Mouse (Mus musculus): ENCODE results near the gene Ttc32. TPM values are rescaled to one million over a fixed set of nuclear protein-coding genes. Genes with fewer than 3 reads are reported as not detected.

The Ttc32 gene
- total RNA-seq (2014; fragmentation: Nextera tagmentation) (not detected in 2 replicates), total RNA-seq (2017) (0.05 and 0.12 TPM in 2 replicates), polyA plus RNA-seq (2012) (not detected in 2 replicates)

DNA sequence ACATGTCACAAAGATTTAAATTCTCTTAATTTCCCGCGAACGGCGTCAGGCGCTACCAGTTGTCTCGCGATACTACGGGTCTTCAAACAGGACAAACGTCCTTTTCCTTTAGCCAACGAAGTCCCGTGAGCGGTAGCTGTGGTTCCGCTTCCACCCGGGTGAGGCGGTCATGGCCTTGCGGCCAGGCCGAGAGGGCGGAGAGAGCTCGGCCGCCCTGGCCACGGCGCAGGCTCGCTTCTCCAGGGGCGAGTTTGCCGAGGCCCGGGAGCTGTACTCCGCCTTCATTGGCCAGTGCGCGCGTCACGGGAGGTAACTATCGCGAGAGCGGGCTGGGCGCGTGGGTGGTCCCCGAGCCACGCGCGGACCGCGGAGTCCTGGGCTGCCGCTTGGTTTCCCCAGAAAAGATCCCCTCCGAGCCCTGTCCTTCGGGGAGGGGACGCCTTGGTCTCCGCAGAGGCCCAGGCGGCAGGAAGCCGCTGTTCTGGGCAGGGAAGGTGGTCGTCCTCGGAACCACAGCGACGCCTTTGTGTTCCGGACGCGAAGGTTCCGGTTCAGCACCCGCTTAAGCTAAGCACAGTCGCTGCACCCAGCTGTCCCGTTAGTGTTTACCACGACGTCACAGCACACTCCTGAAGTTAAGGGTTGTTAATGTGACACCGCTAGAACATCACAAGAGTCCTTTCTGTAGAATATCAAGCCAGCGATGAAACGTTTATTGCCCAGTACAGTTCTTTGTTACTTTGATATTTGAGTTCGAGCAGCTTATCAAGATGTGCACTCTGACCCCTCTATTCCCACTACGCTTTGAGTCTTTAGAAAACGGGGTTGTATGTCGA lies at the start of gene Ttc32:
Gene Ttc32, plus strand, starts transcription at position 110 of the 836 bp plus-strand sequence.
- no peak within 1 kb of the TSS for H3K4me3 ChIP-seq (ENCODE audit: low read depth, low read length)
- no peak for TF ChIP-seq POLR2AphosphoS5 (IDR thresholded peaks at IDR 0.05; ENCODE audit: insufficient replicate concordance, low read depth, low read length)
- TF ChIP-seq GATA2 (IDR thresholded peaks at IDR 0.05; ENCODE audit: borderline replicate concordance, low read depth, low read length): no peak
- no peak for TF ChIP-seq CTCF (IDR thresholded peaks at IDR 0.05; ENCODE audit: low read depth, low read length)
- no peak for TF ChIP-seq TAL1 (conservative IDR thresholded peaks at IDR 0.05; ENCODE audit: low read depth, low read length)
- TF ChIP-seq GATA1 (IDR thresholded peaks at IDR 0.05; ENCODE audit: borderline replicate concordance, low read length): no peak
- ATAC-seq (ENCODE audit: extremely low read depth, insufficient number of reproducible peaks, low FRiP score, poor library complexity, severe bottlenecking): no peak
- no peaks in the 10 kb centered on the region for H3K36me3 ChIP-seq (replicated peaks)
- no peaks in the 10 kb centered on the region for H3K9me3 ChIP-seq (replicated peaks)
- no peak for DNase-seq (ENCODE audit: low spot score)
- no peaks in the 10 kb centered on the region for H3K4me1 ChIP-seq (ENCODE audit: insufficient read depth, low read depth, low read length)
- H3K27me3 ChIP-seq (ENCODE audit: insufficient read depth, low read length): peaks cover 5% of the 10 kb centered on the region; the same call in 1 of the 2 replicates

- Histone ChIP-seq H3K36me3 (replicated peaks) (no peaks in the 10 kb centered on the region), H3K4me3 (ENCODE audit: low read depth, low read length) (no peak overlapping the region), H3K27me3 (ENCODE audit: insufficient read depth, low read length) (peaks cover 5% of the 10 kb centered on the region; the same call in 1 of the 2 replicates), H3K4me1 (ENCODE audit: insufficient read depth, low read depth, low read length) (no peaks in the 10 kb centered on the region), H3K9me3 (replicated peaks) (no peaks in the 10 kb centered on the region)
- DNase-seq (ENCODE audit: low spot score) (no peak), ATAC-seq (ENCODE audit: extremely low read depth, insufficient number of reproducible peaks, low FRiP score, poor library complexity, severe bottlenecking) (no peak)
- TF ChIP-seq GATA1 (IDR thresholded peaks at IDR 0.05; ENCODE audit: borderline replicate concordance, low read length) (no peak), POLR2AphosphoS5 (IDR thresholded peaks at IDR 0.05; ENCODE audit: insufficient replicate concordance, low read depth, low read length) (no peak), GATA2 (IDR thresholded peaks at IDR 0.05; ENCODE audit: borderline replicate concordance, low read depth, low read length) (no peak), TAL1 (conservative IDR thresholded peaks at IDR 0.05; ENCODE audit: low read depth, low read length) (no peak), CTCF (IDR thresholded peaks at IDR 0.05; ENCODE audit: low read depth, low read length) (no peak)
Measured at GRCm38 (mm10) chr12:8993231-8993630, 36.6 kb upstream of the Ttc32 start.

GRCm38 (mm10) chr12:8998318-8998717 lies 31.5 kb upstream of the Ttc32 start:
- no peak for TF ChIP-seq GATA1 (IDR thresholded peaks at IDR 0.05; ENCODE audit: borderline replicate concordance, low read length)
- TF ChIP-seq GATA2 (IDR thresholded peaks at IDR 0.05; ENCODE audit: borderline replicate concordance, low read depth, low read length): no peak
- TF ChIP-seq CTCF (IDR thresholded peaks at IDR 0.05; ENCODE audit: low read depth, low read length): no peak
- no peak for TF ChIP-seq TAL1 (conservative IDR thresholded peaks at IDR 0.05; ENCODE audit: low read depth, low read length)
- no peak for TF ChIP-seq POLR2AphosphoS5 (IDR thresholded peaks at IDR 0.05; ENCODE audit: insufficient replicate concordance, low read depth, low read length)
- Histone ChIP-seq H3K27me3 (ENCODE audit: insufficient read depth, low read length) (no peaks in the 10 kb centered on the region), H3K4me1 (ENCODE audit: insufficient read depth, low read depth, low read length) (no peaks in the 10 kb centered on the region), H3K36me3 (replicated peaks) (no peaks in the 10 kb centered on the region), H3K4me3 (ENCODE audit: low read depth, low read length) (no peak overlapping the region), H3K9me3 (replicated peaks) (no peaks in the 10 kb centered on the region)
- ATAC-seq (ENCODE audit: extremely low read depth, insufficient number of reproducible peaks, low FRiP score, poor library complexity, severe bottlenecking): no peak
- no peak for DNase-seq (ENCODE audit: low spot score)

DNA sequence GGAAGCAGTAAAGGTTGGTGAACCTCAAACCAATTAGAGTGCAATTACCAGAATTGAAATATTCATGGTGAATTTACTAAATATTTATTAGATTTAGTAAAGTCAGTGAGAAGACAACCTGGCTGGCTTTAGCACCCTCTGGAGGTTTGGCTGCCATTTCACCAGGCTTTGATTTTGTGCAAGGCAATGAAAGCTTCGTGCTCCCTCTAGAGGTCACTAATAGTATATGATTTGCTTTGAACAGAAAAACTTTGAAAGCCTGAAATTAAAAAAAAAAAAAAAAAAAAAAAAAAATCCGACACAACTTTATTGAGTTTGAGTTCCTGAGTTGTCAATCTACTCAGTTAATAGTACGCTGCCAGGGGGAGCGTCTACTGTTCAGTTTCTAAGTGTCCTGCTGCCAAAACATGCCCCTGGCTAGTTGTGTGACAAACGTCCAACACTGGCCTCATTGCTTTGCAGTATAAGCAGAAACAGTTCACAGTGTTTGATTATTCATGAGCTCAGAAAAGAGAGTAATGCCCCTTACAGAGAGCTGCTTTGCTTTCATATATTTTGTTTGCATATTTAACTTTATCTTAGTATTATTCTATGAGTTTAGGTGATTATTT lies 27.7 kb upstream of the Ttc32 start:
- H3K9me3 ChIP-seq (replicated peaks): no peaks in the 10 kb centered on the region
- TF ChIP-seq GATA2 (IDR thresholded peaks at IDR 0.05; ENCODE audit: borderline replicate concordance, low read depth, low read length): no peak
- TF ChIP-seq TAL1 (conservative IDR thresholded peaks at IDR 0.05; ENCODE audit: low read depth, low read length): no peak
- no peak for TF ChIP-seq CTCF (IDR thresholded peaks at IDR 0.05; ENCODE audit: low read depth, low read length)
- no peak for TF ChIP-seq POLR2AphosphoS5 (IDR thresholded peaks at IDR 0.05; ENCODE audit: insufficient replicate concordance, low read depth, low read length)
- TF ChIP-seq GATA1 (IDR thresholded peaks at IDR 0.05; ENCODE audit: borderline replicate concordance, low read length): no peak
- ATAC-seq (ENCODE audit: extremely low read depth, insufficient number of reproducible peaks, low FRiP score, poor library complexity, severe bottlenecking) (no peak), DNase-seq (ENCODE audit: low spot score) (peak; percentile 7)
- no peaks in the 10 kb centered on the region for H3K4me1 ChIP-seq (ENCODE audit: insufficient read depth, low read depth, low read length)
- H3K27me3 ChIP-seq (ENCODE audit: insufficient read depth, low read length): no peaks in the 10 kb centered on the region
- no peak overlapping the region for H3K4me3 ChIP-seq (ENCODE audit: low read depth, low read length)
- no peaks in the 10 kb centered on the region for H3K36me3 ChIP-seq (replicated peaks)

DNA sequence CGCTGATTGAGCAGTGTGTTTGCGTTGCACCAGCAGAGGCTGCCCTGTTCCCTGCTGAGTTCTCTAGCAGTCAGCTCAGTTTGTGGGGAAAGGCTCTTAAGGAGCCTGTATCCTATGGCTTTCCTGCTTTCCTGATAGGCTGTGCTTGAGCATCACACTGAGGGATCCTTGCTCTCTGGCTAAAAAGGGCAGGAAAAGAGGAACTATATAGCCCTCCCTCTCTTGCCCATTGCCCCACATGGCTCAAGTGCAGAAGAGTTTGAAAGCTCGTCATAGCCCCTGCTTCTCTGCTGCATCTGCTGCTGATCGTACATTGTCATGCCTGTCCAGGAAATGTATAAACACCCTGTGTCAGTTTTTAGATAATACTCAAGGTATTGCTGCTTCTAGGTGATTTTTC lies 22.7 kb upstream of the Ttc32 start:
- no peaks in the 10 kb centered on the region for H3K36me3 ChIP-seq (replicated peaks)
- TF ChIP-seq TAL1 (conservative IDR thresholded peaks at IDR 0.05; ENCODE audit: low read depth, low read length): no peak
- no peak for TF ChIP-seq CTCF (IDR thresholded peaks at IDR 0.05; ENCODE audit: low read depth, low read length)
- no peak for TF ChIP-seq POLR2AphosphoS5 (IDR thresholded peaks at IDR 0.05; ENCODE audit: insufficient replicate concordance, low read depth, low read length)
- no peak for ATAC-seq (ENCODE audit: extremely low read depth, insufficient number of reproducible peaks, low FRiP score, poor library complexity, severe bottlenecking)
- DNase-seq (ENCODE audit: low spot score): no peak
- no peaks in the 10 kb centered on the region for H3K27me3 ChIP-seq (ENCODE audit: insufficient read depth, low read length)
- H3K9me3 ChIP-seq (replicated peaks): no peaks in the 10 kb centered on the region
- no peak overlapping the region for H3K4me3 ChIP-seq (ENCODE audit: low read depth, low read length)
- no peaks in the 10 kb centered on the region for H3K4me1 ChIP-seq (ENCODE audit: insufficient read depth, low read depth, low read length)

- DNase-seq (ENCODE audit: low spot score): no peak
- no peaks in the 10 kb centered on the region for H3K4me1 ChIP-seq (ENCODE audit: insufficient read depth, low read depth, low read length)
- TF ChIP-seq GATA1 (IDR thresholded peaks at IDR 0.05; ENCODE audit: borderline replicate concordance, low read length) (no peak), GATA2 (IDR thresholded peaks at IDR 0.05; ENCODE audit: borderline replicate concordance, low read depth, low read length) (no peak), POLR2AphosphoS5 (IDR thresholded peaks at IDR 0.05; ENCODE audit: insufficient replicate concordance, low read depth, low read length) (no peak), TAL1 (conservative IDR thresholded peaks at IDR 0.05; ENCODE audit: low read depth, low read length) (no peak), CTCF (IDR thresholded peaks at IDR 0.05; ENCODE audit: low read depth, low read length) (no peak)
- H3K36me3 ChIP-seq (replicated peaks): no peaks in the 10 kb centered on the region
- no peak overlapping the region for H3K4me3 ChIP-seq (ENCODE audit: low read depth, low read length)
- H3K27me3 ChIP-seq (ENCODE audit: insufficient read depth, low read length): no peaks in the 10 kb centered on the region
- ATAC-seq (ENCODE audit: extremely low read depth, insufficient number of reproducible peaks, low FRiP score, poor library complexity, severe bottlenecking): no peak
- no peaks in the 10 kb centered on the region for H3K9me3 ChIP-seq (replicated peaks)
Measured at GRCm38 (mm10) chr12:9007811-9008210, 22.0 kb upstream of the Ttc32 start.

All from G1E (cell line).